Mouse (Mus musculus) intestine, embryonic 14.5 days (tissue): ENCODE results near the gene Slc2a5. TPM values are rescaled to one million over a fixed set of nuclear protein-coding genes. Genes with fewer than 3 reads are reported as not detected.

Source experiments
- ATAC-seq: fragments of 200-750 bp; cut with Nextera tagmentation; replicated peaks from 2 replicates; pipeline ENCODE4 v1.8.0; 2017; ENCODE audit warnings: low read depth, moderate number of reproducible peaks, moderate TSS enrichment, moderate library complexity; ENCODE audit not compliant: low FRiP score, low TSS enrichment
- DNase-seq: peaks from one replicate; pipeline ENCODE4 v3.0.0-alpha.2; 2018; ENCODE audit warnings: low spot score
- H3K27ac ChIP-seq: fragments of 300-500 bp; sonication (generic); 2 replicates; pipeline ENCODE4 v1.5.1; 2014; ENCODE audit warnings: low read depth, mild to moderate bottlenecking, control low read depth
- H3K27me3 ChIP-seq: fragments of 300-500 bp; sonication (generic); replicated peaks from 2 replicates; pipeline ENCODE4 v1.6.1; 2014; ENCODE audit warnings: low read length, control low read depth; ENCODE audit not compliant: control insufficient read depth, insufficient read depth
- H3K36me3 ChIP-seq: fragments of 300-500 bp; sonication (generic); 2 replicates; pipeline ENCODE4 v1.6.1; 2014; ENCODE audit warnings: low read length, control low read depth; ENCODE audit not compliant: control insufficient read depth, insufficient read depth
- H3K4me1 ChIP-seq: fragments of 300-500 bp; sonication (generic); replicated peaks from 2 replicates; pipeline ENCODE4 v1.6.1; 2014; ENCODE audit warnings: low read length, control low read depth, mixed read lengths; ENCODE audit not compliant: control insufficient read depth, insufficient read depth
- H3K4me2 ChIP-seq: fragments of 300-500 bp; sonication (generic); 2 replicates; pipeline ENCODE4 v1.6.1; 2014; ENCODE audit warnings: low read length
- H3K4me3 ChIP-seq: fragments of 300-500 bp; sonication (generic); 2 replicates; pipeline ENCODE4 v1.5.1; 2014; ENCODE audit warnings: low read depth, low read length, control low read depth, mixed read lengths
- H3K9ac ChIP-seq: fragments of 300-500 bp; sonication (generic); 2 replicates; pipeline ENCODE4 v1.6.1; 2014; ENCODE audit warnings: mild to moderate bottlenecking, low read length
- H3K9me3 ChIP-seq: fragments of 300-500 bp; sonication (generic); 2 replicates; pipeline ENCODE4 v1.6.1; 2016; ENCODE audit warnings: low read length, control low read depth; ENCODE audit not compliant: control insufficient read depth
- WGBS: fragments of 180-500 bp; shearing (Covaris S2); extraction: QIAGEN DNeasy Blood & Tissue Kit; methylation state at CpG from one replicate; pipeline ENCODE4 v1.1.7; 2014; 5-methylcytosine and 5-hydroxymethylcytosine counted together
- polyA plus RNA-seq: library from polyadenylated mRNA; unstranded; fragments of >200 nt; fragmentation: Nextera tagmentation; extraction: Ambion mirVana; gene quantifications from 2 replicates; pipeline ENCODE4 v1.2.1, GENCODE M21; 2014

Gene Slc2a5
- polyA plus RNA-seq, 1 experiment from 2014 or later = 1.9 TPM

DNA sequence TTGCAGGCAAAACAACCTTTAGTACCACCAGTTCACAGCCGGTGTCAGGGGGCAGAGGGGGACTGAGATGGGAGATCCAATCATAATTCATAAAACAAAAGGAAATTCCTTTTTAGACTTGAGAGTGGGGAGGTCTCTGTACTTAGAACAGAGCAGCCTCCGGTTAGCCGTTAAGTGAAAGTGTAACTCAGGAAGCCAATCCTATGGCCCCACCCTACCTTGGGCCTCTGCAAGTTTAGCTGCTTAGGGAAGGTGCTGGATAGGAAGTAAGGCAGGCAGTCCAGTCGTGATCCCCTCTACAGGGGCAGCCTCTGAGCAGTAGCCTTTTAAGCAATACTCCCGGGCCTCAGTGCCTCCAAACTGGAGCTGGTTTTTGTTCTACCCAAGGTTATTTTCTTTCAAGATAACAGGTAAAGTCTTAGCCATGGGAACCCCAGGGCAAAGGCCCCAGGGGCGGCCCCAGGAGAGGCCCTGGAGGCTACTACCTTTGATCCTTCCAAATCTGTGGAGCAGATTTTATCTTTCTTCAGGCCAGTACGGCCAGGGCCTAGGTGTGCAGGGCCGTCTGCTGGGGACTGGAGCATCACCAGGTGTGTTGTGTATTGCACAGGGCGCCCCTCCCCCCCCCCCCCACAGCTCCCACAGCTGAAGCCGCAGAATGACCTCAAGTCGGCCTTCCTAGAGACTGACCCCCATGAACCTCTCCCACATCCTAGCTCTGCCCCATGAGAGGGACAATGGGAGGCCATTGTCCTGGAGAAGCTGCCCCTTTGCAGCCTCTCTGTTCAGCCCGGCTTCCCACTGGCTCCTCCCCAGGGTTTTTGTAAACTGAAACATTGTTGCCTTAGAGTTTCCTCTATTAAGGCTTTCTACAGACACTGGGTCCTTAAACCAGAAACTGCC lies 25.3 kb upstream of the Slc2a5 start:
- 34% methylated on average over 10 of the region's 12 CpGs for WGBS
- H3K9me3 ChIP-seq = no peaks in the 10 kb centered on the region
- DNase-seq (peak; percentile 65), ATAC-seq (peak; percentile 29; the same call in 1 of the 2 replicates)
- H3K36me3 ChIP-seq = no peaks in the 10 kb centered on the region
- H3K4me1 ChIP-seq = peaks cover 13% of the 10 kb centered on the region
- H3K9ac ChIP-seq = no peak overlapping the region
- H3K4me3 ChIP-seq = no peak overlapping the region
- H3K27me3 ChIP-seq = no peaks in the 10 kb centered on the region
- H3K27ac ChIP-seq = peak overlapping the region; percentile 47; the same call in 1 of the 2 replicates
- H3K4me2 ChIP-seq = peak overlapping the region; percentile 16

DNA sequence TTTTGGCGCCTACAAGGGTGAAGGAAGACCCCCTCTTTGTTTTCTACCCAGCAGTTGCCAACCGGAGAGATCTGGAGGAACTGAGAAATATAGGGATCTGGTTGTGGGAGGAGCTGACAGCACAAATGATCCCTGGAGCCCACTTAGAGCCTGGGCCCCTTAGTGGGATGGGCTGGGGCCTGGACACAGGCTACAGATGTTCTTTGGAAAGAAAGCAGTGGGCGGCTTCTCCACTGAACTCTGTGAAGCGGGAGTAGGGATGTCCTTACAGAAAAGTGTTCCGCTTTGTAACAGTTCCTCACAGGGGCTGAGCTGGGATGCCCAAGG lies 24.7 kb upstream of the Slc2a5 start:
- Histone ChIP-seq H3K27ac (peak overlapping the region; percentile 47; the same call in 1 of the 2 replicates), H3K9me3 (no peaks in the 10 kb centered on the region), H3K36me3 (no peaks in the 10 kb centered on the region), H3K9ac (no peak overlapping the region), H3K4me1 (peaks cover 13% of the 10 kb centered on the region), H3K4me3 (no peak overlapping the region), H3K27me3 (no peaks in the 10 kb centered on the region), H3K4me2 (peak overlapping the region; percentile 16)
- 42% methylated on average over 5 of the region's 5 CpGs for WGBS
- no peak for ATAC-seq
- no peak for DNase-seq

- Histone ChIP-seq H3K4me2 (no peak overlapping the region), H3K9ac (no peak overlapping the region), H3K36me3 (no peaks in the 10 kb centered on the region), H3K27me3 (no peaks in the 10 kb centered on the region; the same call in 1 of the 2 replicates), H3K9me3 (no peaks in the 10 kb centered on the region), H3K4me3 (no peak overlapping the region), H3K4me1 (peaks cover 13% of the 10 kb centered on the region), H3K27ac (no peak overlapping the region)
- ATAC-seq (no peak), DNase-seq (no peak)
- WGBS = 72% methylated on average over 7 of the region's 7 CpGs
Observed at GRCm38 (mm10) chr4:150096309-150096708, 22.8 kb upstream of the Slc2a5 start.

DNA sequence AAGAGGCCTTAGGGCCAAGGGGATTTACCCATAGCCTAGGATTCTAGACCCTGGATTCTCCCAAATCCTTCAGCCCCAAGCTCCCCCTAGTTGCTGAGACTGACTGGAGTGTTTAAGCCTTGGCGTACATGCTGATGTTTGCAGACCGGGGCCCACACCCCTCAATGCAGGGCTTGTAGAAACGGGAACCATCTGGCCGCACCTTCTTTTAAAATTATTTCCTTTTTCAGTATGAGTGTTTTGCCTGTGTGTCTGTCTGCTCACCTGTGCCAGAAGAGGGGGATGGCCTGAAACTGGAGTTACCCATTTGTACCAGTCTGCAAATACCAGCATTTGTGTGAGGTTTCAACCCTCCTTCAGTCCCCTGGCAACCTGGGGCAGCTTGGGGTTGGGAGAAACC lies 21.2 kb upstream of the Slc2a5 start:
- no peaks in the 10 kb centered on the region for H3K9me3 ChIP-seq
- no peak for DNase-seq
- no peak for ATAC-seq
- H3K9ac ChIP-seq = no peak overlapping the region
- no peak overlapping the region for H3K27ac ChIP-seq
- H3K4me2 ChIP-seq = no peak overlapping the region
- H3K36me3 ChIP-seq = no peaks in the 10 kb centered on the region
- no peak overlapping the region for H3K4me3 ChIP-seq
- H3K4me1 ChIP-seq = peaks cover 13% of the 10 kb centered on the region
- 74% methylated on average over 4 of the region's 4 CpGs for WGBS
- H3K27me3 ChIP-seq = no peaks in the 10 kb centered on the region; the same call in 1 of the 2 replicates

DNA sequence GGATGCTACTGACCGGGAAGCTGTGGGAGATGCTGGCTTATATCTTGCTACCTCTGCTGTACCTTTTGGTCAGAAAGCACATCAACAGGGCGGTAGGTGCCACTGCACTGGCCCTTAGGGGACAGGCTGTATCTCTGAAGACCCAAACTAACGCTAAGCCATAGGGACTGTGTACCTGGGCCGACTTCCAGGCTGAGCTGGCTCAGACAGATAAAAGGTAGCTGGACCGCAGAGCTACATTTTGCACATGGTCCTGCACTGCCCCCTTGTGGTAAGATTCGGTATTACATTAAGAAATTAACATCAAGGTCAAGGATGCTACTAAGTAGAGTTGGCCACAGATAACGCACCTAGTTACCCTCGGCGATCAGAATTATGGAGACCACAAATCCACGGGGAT lies 20.2 kb upstream of the Slc2a5 start:
- WGBS = 17% methylated on average over 10 of the region's 10 CpGs
- Histone ChIP-seq H3K27me3 (no peaks in the 10 kb centered on the region; the same call in 1 of the 2 replicates), H3K9ac (no peak overlapping the region), H3K9me3 (no peaks in the 10 kb centered on the region), H3K4me1 (peaks cover 9% of the 10 kb centered on the region), H3K4me2 (no peak overlapping the region), H3K27ac (no peak overlapping the region), H3K4me3 (no peak overlapping the region), H3K36me3 (no peaks in the 10 kb centered on the region)
- DNase-seq (peak; percentile 76), ATAC-seq (no peak)

DNA sequence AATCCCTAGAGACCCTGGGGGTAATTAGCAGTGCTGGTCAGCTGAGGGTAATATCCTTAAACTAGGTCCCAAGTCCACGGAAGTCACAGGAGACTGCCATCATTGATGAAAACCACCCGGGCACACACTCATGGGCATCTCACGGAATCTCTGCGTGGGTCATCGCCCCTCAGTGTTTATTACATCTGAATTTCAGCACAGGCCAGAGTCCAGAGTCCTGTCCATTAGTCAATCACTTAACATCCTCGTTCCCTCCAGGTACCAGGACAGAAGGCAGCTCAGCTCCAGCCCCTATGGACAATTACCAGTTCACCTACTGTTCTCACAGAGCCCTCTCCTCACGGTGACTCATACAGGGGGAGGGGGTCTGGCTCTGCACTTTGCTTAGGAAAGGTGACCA lies 16.3 kb upstream of the Slc2a5 start:
- ATAC-seq = no peak
- 83% methylated on average over 7 of the region's 7 CpGs for WGBS
- Histone ChIP-seq H3K4me2 (no peak overlapping the region), H3K4me1 (0 out of 2 replicates have a peak, but pooled peaks cover 4% of the 10 kb centered on the region), H3K9ac (no peak overlapping the region), H3K27ac (no peak overlapping the region), H3K27me3 (no peaks in the 10 kb centered on the region; the same call in 1 of the 2 replicates), H3K9me3 (no peaks in the 10 kb centered on the region), H3K36me3 (no peaks in the 10 kb centered on the region), H3K4me3 (no peak overlapping the region)
- DNase-seq = no peak

DNA sequence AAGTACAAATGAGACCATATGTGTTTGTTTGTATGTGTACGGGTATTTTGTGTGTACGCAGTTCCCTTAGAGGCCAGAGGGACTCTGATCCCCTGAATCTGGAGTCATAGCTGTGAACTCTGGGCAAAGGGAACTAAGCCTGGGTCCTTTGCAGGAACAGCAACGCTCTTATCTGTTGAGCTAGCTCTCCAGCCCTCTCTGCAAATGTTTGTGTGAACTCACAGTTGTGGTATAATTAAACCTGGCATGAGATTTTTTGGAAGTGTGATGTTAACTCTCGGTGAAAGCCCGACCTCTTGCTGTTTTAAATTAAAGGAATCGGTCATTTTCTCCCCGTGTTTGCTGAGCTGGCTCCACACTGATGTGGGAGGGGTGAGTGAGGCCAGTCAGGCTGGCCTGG lies 13.4 kb upstream of the Slc2a5 start:
- ATAC-seq = no peak
- Histone ChIP-seq H3K4me1 (0 out of 2 replicates have a peak, but pooled peaks cover 4% of the 10 kb centered on the region), H3K36me3 (no peaks in the 10 kb centered on the region), H3K9ac (no peak overlapping the region), H3K4me2 (no peak overlapping the region), H3K27me3 (no peaks in the 10 kb centered on the region), H3K27ac (no peak overlapping the region), H3K9me3 (no peaks in the 10 kb centered on the region), H3K4me3 (no peak overlapping the region)
- WGBS = 48% methylated on average over 7 of the region's 7 CpGs
- DNase-seq = no peak

DNA sequence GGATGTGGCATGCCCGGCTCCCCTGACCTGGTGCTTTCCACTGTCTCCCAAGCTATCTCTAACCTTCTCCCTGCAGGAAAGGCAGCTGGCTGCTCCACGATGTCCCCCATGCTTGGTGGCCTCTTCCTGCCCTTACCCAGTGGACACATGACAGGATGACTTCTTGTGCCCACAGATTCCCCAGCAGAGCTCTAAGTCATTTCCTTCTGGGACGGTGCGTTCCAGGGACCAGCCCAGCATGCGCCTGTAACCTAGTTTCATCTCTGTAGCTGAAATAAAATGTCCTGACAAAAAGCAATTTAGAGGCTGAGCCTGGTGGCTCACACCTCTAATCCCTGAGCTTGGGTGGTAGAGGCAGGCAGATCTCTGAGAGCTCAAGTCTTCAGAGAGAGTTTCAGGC lies 12.4 kb upstream of the Slc2a5 start:
- DNase-seq = no peak
- Histone ChIP-seq H3K27ac (no peak overlapping the region), H3K9me3 (no peaks in the 10 kb centered on the region), H3K4me1 (0 out of 2 replicates have a peak, but pooled peaks cover 4% of the 10 kb centered on the region), H3K36me3 (no peaks in the 10 kb centered on the region), H3K4me3 (no peak overlapping the region), H3K9ac (no peak overlapping the region), H3K27me3 (no peaks in the 10 kb centered on the region), H3K4me2 (no peak overlapping the region)
- 76% methylated on average over 5 of the region's 5 CpGs for WGBS
- no peak for ATAC-seq

DNA sequence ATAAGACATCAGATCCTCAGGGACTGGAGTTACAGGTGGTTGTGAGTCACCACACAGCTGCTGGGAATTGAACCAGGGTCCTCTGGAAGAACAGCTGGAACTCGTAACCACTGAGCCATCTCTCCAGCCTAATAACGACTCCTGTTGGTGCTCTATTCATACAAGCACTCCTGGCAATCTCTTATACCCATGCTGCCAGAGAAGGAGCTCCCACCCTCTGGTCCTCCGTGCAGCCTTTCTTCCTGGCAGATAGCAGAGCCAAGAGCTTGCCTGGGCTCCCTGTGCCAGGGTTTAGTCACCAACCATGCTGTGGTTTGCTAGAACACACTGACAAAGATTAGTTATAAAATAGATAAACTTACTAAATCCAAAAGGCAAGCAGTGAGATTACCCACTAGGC lies 9.4 kb upstream of the Slc2a5 start:
- no peak overlapping the region for H3K4me2 ChIP-seq
- no peaks in the 10 kb centered on the region for H3K27me3 ChIP-seq
- 0 out of 2 replicates have a peak, but pooled peaks cover 4% of the 10 kb centered on the region for H3K4me1 ChIP-seq
- no peak overlapping the region for H3K27ac ChIP-seq
- no peak overlapping the region for H3K9ac ChIP-seq
- DNase-seq (no peak), ATAC-seq (no peak)
- WGBS = 60% methylated on average over 3 of the region's 3 CpGs
- no peaks in the 10 kb centered on the region for H3K9me3 ChIP-seq
- no peak overlapping the region for H3K4me3 ChIP-seq
- no peaks in the 10 kb centered on the region for H3K36me3 ChIP-seq
